Mouse (Mus musculus): Measurements from ENCODE around the gene Gnrhr. TPM values are rescaled to one million over a fixed set of nuclear protein-coding genes. Genes with fewer than 3 reads are reported as not detected.

Gene Gnrhr
- not detected in 2 replicates for polyA plus RNA-seq (2015; fragmentation: Nextera tagmentation; extraction: Ambion mirVana)

GRCm38 (mm10) chr5:86197801-86198200, at the start of gene Gnrhr:
Gene Gnrhr (minus strand): TSS chr5:86197901.
- Histone ChIP-seq H3K4me3 (replicated peaks; ENCODE audit: low read length) (no peak within 1 kb of the TSS), H3K9ac (ENCODE audit: low read length) (no peak within 1 kb of the TSS), H3K4me2 (ENCODE audit: low read depth, low read length) (no peak within 1 kb of the TSS), H3K27ac (ENCODE audit: low read length) (no peak within 1 kb of the TSS), H3K36me3 (ENCODE audit: control insufficient read depth, insufficient read depth, low read length) (no peaks in the 10 kb centered on the region), H3K27me3 (ENCODE audit: control insufficient read depth, insufficient read depth, low read length) (no peaks in the 10 kb centered on the region), H3K9me3 (replicated peaks; ENCODE audit: control insufficient read depth, low read length) (no peaks in the 10 kb centered on the region), H3K4me1 (ENCODE audit: control insufficient read depth, insufficient read depth, low read length) (no peaks in the 10 kb centered on the region)
- ATAC-seq (ENCODE audit: insufficient read depth, low FRiP score) = no peak
- WGBS = 87% methylated on average over 10 of the region's 10 CpGs

- WGBS = 89% methylated on average over 11 of the region's 11 CpGs
- no peak overlapping the region for H3K9ac ChIP-seq (ENCODE audit: low read length)
- no peaks in the 10 kb centered on the region for H3K27me3 ChIP-seq (ENCODE audit: control insufficient read depth, insufficient read depth, low read length)
- no peak for ATAC-seq (ENCODE audit: insufficient read depth, low FRiP score)
- H3K4me1 ChIP-seq (ENCODE audit: control insufficient read depth, insufficient read depth, low read length) = no peaks in the 10 kb centered on the region
- no peaks in the 10 kb centered on the region for H3K9me3 ChIP-seq (replicated peaks; ENCODE audit: control insufficient read depth, low read length)
- no peak overlapping the region for H3K4me3 ChIP-seq (replicated peaks; ENCODE audit: low read length)
- H3K4me2 ChIP-seq (ENCODE audit: low read depth, low read length) = no peak overlapping the region
- no peak overlapping the region for H3K27ac ChIP-seq (ENCODE audit: low read length)
- H3K36me3 ChIP-seq (ENCODE audit: control insufficient read depth, insufficient read depth, low read length) = no peaks in the 10 kb centered on the region
Measured at GRCm38 (mm10) chr5:86246559-86246958, 48.9 kb upstream of the Gnrhr start.

- no peaks in the 10 kb centered on the region for H3K36me3 ChIP-seq (ENCODE audit: control insufficient read depth, insufficient read depth, low read length)
- no peak for ATAC-seq (ENCODE audit: insufficient read depth, low FRiP score)
- H3K27ac ChIP-seq (ENCODE audit: low read length) = no peak overlapping the region
- H3K27me3 ChIP-seq (ENCODE audit: control insufficient read depth, insufficient read depth, low read length) = no peaks in the 10 kb centered on the region
- no peaks in the 10 kb centered on the region for H3K4me1 ChIP-seq (ENCODE audit: control insufficient read depth, insufficient read depth, low read length)
- no peak overlapping the region for H3K9ac ChIP-seq (ENCODE audit: low read length)
- H3K4me3 ChIP-seq (replicated peaks; ENCODE audit: low read length) = no peak overlapping the region
- 49% methylated on average over 1 of the region's 1 CpGs for WGBS
- no peak overlapping the region for H3K4me2 ChIP-seq (ENCODE audit: low read depth, low read length)
- no peaks in the 10 kb centered on the region for H3K9me3 ChIP-seq (replicated peaks; ENCODE audit: control insufficient read depth, low read length)
Measured at GRCm38 (mm10) chr5:86244880-86245279, 47.2 kb upstream of the Gnrhr start.

- Histone ChIP-seq H3K27me3 (ENCODE audit: control insufficient read depth, insufficient read depth, low read length) (no peaks in the 10 kb centered on the region), H3K27ac (ENCODE audit: low read length) (no peak overlapping the region), H3K4me3 (replicated peaks; ENCODE audit: low read length) (no peak overlapping the region), H3K36me3 (ENCODE audit: control insufficient read depth, insufficient read depth, low read length) (no peaks in the 10 kb centered on the region), H3K4me2 (ENCODE audit: low read depth, low read length) (no peak overlapping the region), H3K9me3 (replicated peaks; ENCODE audit: control insufficient read depth, low read length) (no peaks in the 10 kb centered on the region), H3K9ac (ENCODE audit: low read length) (no peak overlapping the region), H3K4me1 (ENCODE audit: control insufficient read depth, insufficient read depth, low read length) (no peaks in the 10 kb centered on the region)
- no peak for ATAC-seq (ENCODE audit: insufficient read depth, low FRiP score)
- 79% methylated on average over 3 of the region's 3 CpGs for WGBS
Measured at GRCm38 (mm10) chr5:86244275-86244674, 46.6 kb upstream of the Gnrhr start.

GRCm38 (mm10) chr5:86227156-86227853, 29.6 kb upstream of the Gnrhr start:
- Histone ChIP-seq H3K27ac (ENCODE audit: low read length) (no peak overlapping the region), H3K4me3 (replicated peaks; ENCODE audit: low read length) (no peak overlapping the region), H3K4me1 (ENCODE audit: control insufficient read depth, insufficient read depth, low read length) (no peaks in the 10 kb centered on the region), H3K9ac (ENCODE audit: low read length) (no peak overlapping the region), H3K27me3 (ENCODE audit: control insufficient read depth, insufficient read depth, low read length) (no peaks in the 10 kb centered on the region), H3K9me3 (replicated peaks; ENCODE audit: control insufficient read depth, low read length) (no peaks in the 10 kb centered on the region), H3K4me2 (ENCODE audit: low read depth, low read length) (no peak overlapping the region), H3K36me3 (ENCODE audit: control insufficient read depth, insufficient read depth, low read length) (no peaks in the 10 kb centered on the region)
- 74% methylated on average over 5 of the region's 5 CpGs for WGBS
- no peak for ATAC-seq (ENCODE audit: insufficient read depth, low FRiP score)

- 11% methylated on average over 4 of the region's 4 CpGs for whole genome bisulfite sequencing
Measured at GRCm38 (mm10) chr5:86191356-86191755, 6.3 kb downstream of the Gnrhr start.

GRCm38 (mm10) chr5:86190770-86191169, 6.9 kb downstream of the Gnrhr start:
- Histone ChIP-seq H3K9ac (ENCODE audit: low read length) (no peak overlapping the region), H3K4me1 (ENCODE audit: control insufficient read depth, insufficient read depth, low read length) (no peaks in the 10 kb centered on the region), H3K27me3 (ENCODE audit: control insufficient read depth, insufficient read depth, low read length) (no peaks in the 10 kb centered on the region), H3K9me3 (replicated peaks; ENCODE audit: control insufficient read depth, low read length) (no peaks in the 10 kb centered on the region), H3K36me3 (ENCODE audit: control insufficient read depth, insufficient read depth, low read length) (no peaks in the 10 kb centered on the region), H3K27ac (ENCODE audit: low read length) (no peak overlapping the region), H3K4me2 (ENCODE audit: low read depth, low read length) (no peak overlapping the region), H3K4me3 (replicated peaks; ENCODE audit: low read length) (no peak overlapping the region)
- no peak for ATAC-seq (ENCODE audit: insufficient read depth, low FRiP score)
- WGBS = 27% methylated on average over 5 of the region's 5 CpGs

More at GRCm38 (mm10) chr5:86191356-86191755, 6.3 kb downstream of the Gnrhr start:
- Histone ChIP-seq H3K4me1 (ENCODE audit: control insufficient read depth, insufficient read depth, low read length) (no peaks in the 10 kb centered on the region), H3K36me3 (ENCODE audit: control insufficient read depth, insufficient read depth, low read length) (no peaks in the 10 kb centered on the region), H3K4me3 (replicated peaks; ENCODE audit: low read length) (no peak overlapping the region), H3K9me3 (replicated peaks; ENCODE audit: control insufficient read depth, low read length) (no peaks in the 10 kb centered on the region), H3K9ac (ENCODE audit: low read length) (no peak overlapping the region), H3K27ac (ENCODE audit: low read length) (no peak overlapping the region), H3K27me3 (ENCODE audit: control insufficient read depth, insufficient read depth, low read length) (no peaks in the 10 kb centered on the region), H3K4me2 (ENCODE audit: low read depth, low read length) (no peak overlapping the region)
- no peak for ATAC-seq (ENCODE audit: insufficient read depth, low FRiP score)

- ATAC-seq (ENCODE audit: insufficient read depth, low FRiP score) = no peak
- Histone ChIP-seq H3K9me3 (replicated peaks; ENCODE audit: control insufficient read depth, low read length) (no peaks in the 10 kb centered on the region), H3K36me3 (ENCODE audit: control insufficient read depth, insufficient read depth, low read length) (no peaks in the 10 kb centered on the region), H3K4me3 (replicated peaks; ENCODE audit: low read length) (no peak overlapping the region), H3K27ac (ENCODE audit: low read length) (no peak overlapping the region), H3K9ac (ENCODE audit: low read length) (no peak overlapping the region), H3K4me2 (ENCODE audit: low read depth, low read length) (no peak overlapping the region), H3K4me1 (ENCODE audit: control insufficient read depth, insufficient read depth, low read length) (no peaks in the 10 kb centered on the region), H3K27me3 (ENCODE audit: control insufficient read depth, insufficient read depth, low read length) (no peaks in the 10 kb centered on the region)
- 54% methylated on average over 15 of the region's 15 CpGs for WGBS
Measured at GRCm38 (mm10) chr5:86190290-86190689, 7.4 kb downstream of the Gnrhr start.

GRCm38 (mm10) chr5:86187441-86187840, 10.3 kb downstream of the Gnrhr start:
- H3K4me1 ChIP-seq (ENCODE audit: control insufficient read depth, insufficient read depth, low read length) = no peaks in the 10 kb centered on the region
- no peak overlapping the region for H3K9ac ChIP-seq (ENCODE audit: low read length)
- no peaks in the 10 kb centered on the region for H3K36me3 ChIP-seq (ENCODE audit: control insufficient read depth, insufficient read depth, low read length)
- no peak overlapping the region for H3K27ac ChIP-seq (ENCODE audit: low read length)
- no peak overlapping the region for H3K4me2 ChIP-seq (ENCODE audit: low read depth, low read length)
- H3K9me3 ChIP-seq (replicated peaks; ENCODE audit: control insufficient read depth, low read length) = no peaks in the 10 kb centered on the region
- H3K27me3 ChIP-seq (ENCODE audit: control insufficient read depth, insufficient read depth, low read length) = no peaks in the 10 kb centered on the region
- H3K4me3 ChIP-seq (replicated peaks; ENCODE audit: low read length) = no peak overlapping the region
- ATAC-seq (ENCODE audit: insufficient read depth, low FRiP score) = no peak
- 53% methylated on average over 6 of the region's 6 CpGs for WGBS

Data from stomach, embryonic 16.5 days (tissue).